Mouse (Mus musculus): ENCODE measurements around the gene Rrm2.

GRCm38 (mm10) chr12:24736956-24737355 lies 28.9 kb downstream of the Rrm2 start:
- no peak for TF ChIP-seq EP300 (IDR thresholded peaks at IDR 0.05; ENCODE audit: low read depth)
- TF ChIP-seq CTCF (IDR thresholded peaks at IDR 0.05; ENCODE audit: low read depth) = no peak; the same call in 1 of the 2 replicates

All from liver, embryonic 14.5 days (tissue).